Mouse (Mus musculus) left cerebral cortex, adult 2 months (tissue): ENCODE data around the gene Mthfd1. TPM values are rescaled to one million over a fixed set of nuclear protein-coding genes. Genes with fewer than 3 reads are reported as not detected.

Source experiments
- DNase-seq, 2 experiments: peaks; one replicate each; pipeline ENCODE4 v3.0.0; 2021 to 2022; ENCODE audit warnings: low spot score in 2 of 2, mixed read lengths in 1 of 2; ENCODE audit errors: extremely low spot score in 1 of 2
- H3K27ac ChIP-seq: fragments of 200-600 bp; 2 replicates; pipeline ENCODE4 v1.8.1; 2022
- H3K4me3 ChIP-seq: fragments of 200-600 bp; 2 replicates; pipeline ENCODE4 v1.8.1; 2022
- CTCF ChIP-seq: fragments of 200-600 bp; IDR thresholded peaks from 2 replicates; pipeline ENCODE4 v1.8.1; 2022; ENCODE audit warnings: antibody characterized with exemption, mild to moderate bottlenecking, moderate library complexity
- intact Hi-C: fragments of 180-260 bp; cut with DNase I; formaldehyde crosslinking; loops from one replicate; pipeline ENCODE4 v1.15.1; 2025
- total RNA-seq, 2 experiments: library from RNA; stranded (reverse); gene quantifications; 2 replicates each; pipeline ENCODE4 v1.2.3; 2021

Mthfd1 gene
- total RNA-seq, 2 experiments from 2014 or later, result 40.0 to 40.3 TPM

- no peak for DNase-seq
- no peak overlapping the region for H3K27ac ChIP-seq
- intact Hi-C loops, result loop anchor here (5.0 kb wide), 1 partner anchor 226 kb away; no protein-coding TSS in a partner anchor
- no peak for TF ChIP-seq CTCF
- no peak overlapping the region for H3K4me3 ChIP-seq
Measured at GRCm38 (mm10) chr12:76366276-76366675, 111.2 kb downstream of the Mthfd1 start.

GRCm38 (mm10) chr12:76367096-76367995, 112.2 kb downstream of the Mthfd1 start:
- no peak for DNase-seq
- TF ChIP-seq CTCF, result no peak
- H3K4me3 ChIP-seq, result peak overlapping the region; percentile 95
- no peak overlapping the region for H3K27ac ChIP-seq
- intact Hi-C loops, result loop anchor here (5.0 kb wide), 1 partner anchor 225 kb away; no protein-coding TSS in a partner anchor

GRCm38 (mm10) chr12:76368201-76368789, 113.2 kb downstream of the Mthfd1 start:
- intact Hi-C loops, result loop anchor here (5.0 kb wide), 1 partner anchor 224 kb away; no protein-coding TSS in a partner anchor
- H3K27ac ChIP-seq, result peak overlapping the region; percentile 98
- no peak for TF ChIP-seq CTCF
- DNase-seq, result no peak
- peak overlapping the region; percentile 95 for H3K4me3 ChIP-seq

GRCm38 (mm10) chr12:76368790-76369205, 113.7 kb downstream of the Mthfd1 start:
- DNase-seq, result no peak
- no peak for TF ChIP-seq CTCF
- H3K4me3 ChIP-seq, result peak overlapping the region; percentile 95
- intact Hi-C loops, result loop anchor here (5.0 kb wide), 1 partner anchor 224 kb away; no protein-coding TSS in a partner anchor
- peak overlapping the region; percentile 98 for H3K27ac ChIP-seq

Other genes with a start within 250 kb of the Mthfd1 start
- gene Esr2, start 78.0 kb upstream of the Mthfd1 start, total RNA-seq, result under 1 TPM; 0.34 to 0.68 TPM
- not detected for gene Tex21, start 8.6 kb upstream of the Mthfd1 start, total RNA-seq
- gene Akap5, start 69.6 kb downstream of the Mthfd1 start, total RNA-seq, result 10 to 100 TPM; 85.4 to 93.5 TPM
- 10 to 100 TPM; 17.6 to 19.9 TPM for gene Zbtb25, start 114.3 kb downstream of the Mthfd1 start, total RNA-seq
- gene Zbtb1, start 115.0 kb downstream of the Mthfd1 start, total RNA-seq, result 1 to 10 TPM; 6.8 to 7.1 TPM
- gene Hspa2, start 148.9 kb downstream of the Mthfd1 start, total RNA-seq, result 10 to 100 TPM; 64.9 to 66.4 TPM
- gene Ppp1r36, start 162.2 kb downstream of the Mthfd1 start, total RNA-seq, result 1 to 10 TPM; 1.1 to 1.4 TPM